Mouse (Mus musculus): ENCODE measurements around the gene Abhd5. TPM values are rescaled to one million over a fixed set of nuclear protein-coding genes. Genes with fewer than 3 reads are reported as not detected.
A peak's percentile ranks its signal among the peaks of the same experiment; 100 is the strongest.

The Abhd5 gene
- total and polyA plus RNA-seq, 3 experiments: 6.0 to 12.2 (median 8.8) TPM

- dilution Hi-C loops (cut with MboI; ENCODE audit: extremely low pct_ligation_motif_present, extremely low pct_unique_long_range_greater_than_20kb, low sequenced_read_pairs): no loop called here
- peaks cover 0 to 11% of the 10 kb centered on the region in 2 experiments; a peak in 1 of 4 replicates for H3K4me1 ChIP-seq (ENCODE audit: control insufficient read depth in 1 of 2, insufficient read depth in 2 of 2)
- no peak overlapping the region for H3K4me3 ChIP-seq (replicated peaks in 1 of 3; ENCODE audit: low read depth in 2 of 3, low read length in 2 of 3, poor library complexity in 1 of 3)
- TF ChIP-seq ELF1 (IDR thresholded peaks at IDR 0.05; ENCODE audit: low read depth, low read length) (no peak), USF2 (conservative IDR thresholded peaks at IDR 0.05; ENCODE audit: low read depth, low read length) (no peak), MAFK (IDR thresholded peaks at IDR 0.05; ENCODE audit: insufficient replicate concordance, low read length) (no peak), HCFC1 (IDR thresholded peaks at IDR 0.05; ENCODE audit: low read depth, low read length) (no peak), CHD2 (IDR thresholded peaks at IDR 0.05; ENCODE audit: low read length) (no peak), MAZ (IDR thresholded peaks at IDR 0.05; ENCODE audit: low read depth, low read length) (no peak), RAD21 (IDR thresholded peaks at IDR 0.05; ENCODE audit: low read depth, low read length) (no peak), POLR2A (IDR thresholded peaks at IDR 0.05; ENCODE audit: low read depth, low read length) (no peak)
- DNase-seq (ENCODE audit: extremely low read depth): no peak
- H3K79me2 ChIP-seq (replicated peaks; ENCODE audit: control insufficient read depth, extremely low read depth, insufficient read depth, poor library complexity, severe bottlenecking): no peaks in the 10 kb centered on the region
- H3K27ac ChIP-seq (ENCODE audit: insufficient read depth, low read depth): no peak overlapping the region
- H3K27me3 ChIP-seq (replicated peaks): peaks cover 20% of the 10 kb centered on the region
- no peaks in the 10 kb centered on the region for H3K9me3 ChIP-seq (replicated peaks; ENCODE audit: low read length)
- in situ Hi-C loops (cut with MboI; ENCODE audit: low pct_ligation_motif_present, low pct_unique_long_range_greater_than_20kb, low sequenced_read_pairs): no loop called here
- H3K36me3 ChIP-seq (replicated peaks in 1 of 2; ENCODE audit: control insufficient read depth in 1 of 2, insufficient read depth in 1 of 2, low read length in 1 of 2): no peaks in the 10 kb centered on the region
- H3K9ac ChIP-seq (ENCODE audit: insufficient read depth, low read depth): no peak overlapping the region
- no peak overlapping the region for H3K4me2 ChIP-seq (ENCODE audit: insufficient read depth, low read depth, poor library complexity, severe bottlenecking)
Measured at GRCm38 (mm10) chr9:122350396-122351130, 845 bp upstream of the Abhd5 start.

- Histone ChIP-seq H3K27me3 (replicated peaks) (peaks cover 20% of the 10 kb centered on the region), H3K9me3 (replicated peaks; ENCODE audit: low read length) (no peaks in the 10 kb centered on the region), H3K27ac (ENCODE audit: insufficient read depth, low read depth) (no peak overlapping the region), H3K9ac (ENCODE audit: insufficient read depth, low read depth) (peak overlapping the region; percentile 74), H3K4me3 (replicated peaks in 1 of 3; ENCODE audit: low read depth in 2 of 3, low read length in 2 of 3, poor library complexity in 1 of 3) (peak overlapping the region; percentile 61 to 80 (median 79)), H3K36me3 (replicated peaks in 1 of 2; ENCODE audit: control insufficient read depth in 1 of 2, insufficient read depth in 1 of 2, low read length in 1 of 2) (no peaks in the 10 kb centered on the region), H3K4me2 (ENCODE audit: insufficient read depth, low read depth, poor library complexity, severe bottlenecking) (peak overlapping the region; percentile 52), H3K4me1 (ENCODE audit: control insufficient read depth in 1 of 2, insufficient read depth in 2 of 2) (peaks cover 0 to 11% of the 10 kb centered on the region in 2 experiments; a peak in 1 of 4 replicates), H3K79me2 (replicated peaks; ENCODE audit: control insufficient read depth, extremely low read depth, insufficient read depth, poor library complexity, severe bottlenecking) (no peaks in the 10 kb centered on the region)
- peak; percentile 17 for DNase-seq (ENCODE audit: extremely low read depth)
- dilution Hi-C loops (cut with MboI; ENCODE audit: extremely low pct_ligation_motif_present, extremely low pct_unique_long_range_greater_than_20kb, low sequenced_read_pairs) (no loop called here), in situ Hi-C loops (cut with MboI; ENCODE audit: low pct_ligation_motif_present, low pct_unique_long_range_greater_than_20kb, low sequenced_read_pairs) (no loop called here)
- no peak for TF ChIP-seq NRF1 (IDR thresholded peaks at IDR 0.05; ENCODE audit: low read depth, low read length)
- TF ChIP-seq BHLHE40 (IDR thresholded peaks at IDR 0.05; ENCODE audit: low read depth, low read length): peak; percentile 79
- 0 out of 2 replicates have a peak, but pooled peaks have one; percentile 15 for TF ChIP-seq MAX (IDR thresholded peaks at IDR 0.05; ENCODE audit: low read length)
- 0 out of 2 replicates have a peak, but pooled peaks have one; percentile 12 for TF ChIP-seq HCFC1 (IDR thresholded peaks at IDR 0.05; ENCODE audit: low read depth, low read length)
- no peak for TF ChIP-seq CHD2 (IDR thresholded peaks at IDR 0.05; ENCODE audit: low read length)
Measured at GRCm38 (mm10) chr9:122352025-122352392, 601 bp downstream of the Abhd5 start.

- H3K27me3 ChIP-seq (replicated peaks): peaks cover 20% of the 10 kb centered on the region
- dilution Hi-C loops (cut with MboI; ENCODE audit: extremely low pct_ligation_motif_present, extremely low pct_unique_long_range_greater_than_20kb, low sequenced_read_pairs): no loop called here
- no peak overlapping the region for H3K4me2 ChIP-seq (ENCODE audit: insufficient read depth, low read depth, poor library complexity, severe bottlenecking)
- in situ Hi-C loops (cut with MboI; ENCODE audit: low pct_ligation_motif_present, low pct_unique_long_range_greater_than_20kb, low sequenced_read_pairs): no loop called here
- H3K79me2 ChIP-seq (replicated peaks; ENCODE audit: control insufficient read depth, extremely low read depth, insufficient read depth, poor library complexity, severe bottlenecking): no peaks in the 10 kb centered on the region
- no peaks in the 10 kb centered on the region for H3K36me3 ChIP-seq (replicated peaks in 1 of 2; ENCODE audit: control insufficient read depth in 1 of 2, insufficient read depth in 1 of 2, low read length in 1 of 2)
- H3K9me3 ChIP-seq (replicated peaks; ENCODE audit: low read length): no peaks in the 10 kb centered on the region
- no peak for DNase-seq (ENCODE audit: extremely low read depth)
- no peak overlapping the region for H3K27ac ChIP-seq (ENCODE audit: insufficient read depth, low read depth)
- 0 out of 2 replicates have a peak overlapping the region, but pooled peaks have one; percentile 3 for H3K9ac ChIP-seq (ENCODE audit: insufficient read depth, low read depth)
- peaks cover 0 to 11% of the 10 kb centered on the region in 2 experiments; a peak in 1 of 4 replicates for H3K4me1 ChIP-seq (ENCODE audit: control insufficient read depth in 1 of 2, insufficient read depth in 2 of 2)
- H3K4me3 ChIP-seq (replicated peaks in 1 of 3; ENCODE audit: low read depth in 2 of 3, low read length in 2 of 3, poor library complexity in 1 of 3): no peak overlapping the region
- TF ChIP-seq POLR2A (IDR thresholded peaks at IDR 0.05; ENCODE audit: low read depth, low read length) (no peak), ELF1 (IDR thresholded peaks at IDR 0.05; ENCODE audit: low read depth, low read length) (no peak), ZMIZ1 (IDR thresholded peaks at IDR 0.05; ENCODE audit: low read depth, low read length) (no peak), JUN (IDR thresholded peaks at IDR 0.05; ENCODE audit: insufficient read depth, low read depth, low read length) (no peak), MAZ (IDR thresholded peaks at IDR 0.05; ENCODE audit: low read depth, low read length) (no peak), PAX5 (IDR thresholded peaks at IDR 0.05; ENCODE audit: low read length) (no peak), IRF4 (IDR thresholded peaks at IDR 0.05; ENCODE audit: low read depth, low read length) (no peak), KAT2A (IDR thresholded peaks at IDR 0.05; ENCODE audit: insufficient replicate concordance, low read length) (no peak), HCFC1 (IDR thresholded peaks at IDR 0.05; ENCODE audit: low read depth, low read length) (no peak), NRF1 (IDR thresholded peaks at IDR 0.05; ENCODE audit: low read depth, low read length) (no peak), CHD1 (IDR thresholded peaks at IDR 0.05; ENCODE audit: low read depth, low read length) (no peak), TBP (conservative IDR thresholded peaks at IDR 0.05; ENCODE audit: low read depth, low read length) (no peak), RAD21 (IDR thresholded peaks at IDR 0.05; ENCODE audit: low read depth, low read length) (no peak), MAX (IDR thresholded peaks at IDR 0.05; ENCODE audit: low read length) (no peak), SMC3 (IDR thresholded peaks at IDR 0.05; ENCODE audit: low read depth, low read length) (no peak), JUND (conservative IDR thresholded peaks at IDR 0.05; ENCODE audit: low read depth, low read length) (no peak), USF1 (IDR thresholded peaks at IDR 0.05; ENCODE audit: low read depth, low read length) (no peak)
Measured at GRCm38 (mm10) chr9:122352911-122353310, 1.5 kb downstream of the Abhd5 start.
